Mouse (Mus musculus) CH12.LX (cell line): ENCODE results near the gene Csk. TPM values are rescaled to one million over a fixed set of nuclear protein-coding genes. Genes with fewer than 3 reads are reported as not detected.

Experiments
- DNase-seq: peaks from one replicate; pipeline ENCODE4 v3.0.0-alpha.2; 2013; ENCODE audit errors: extremely low read depth
- H3K27ac ChIP-seq: 2 replicates; pipeline ENCODE4 v1.5.1; 2012; ENCODE audit warnings: low read depth, mild to moderate bottlenecking, control low read depth, moderate library complexity; ENCODE audit not compliant: insufficient read depth
- H3K27me3 ChIP-seq: replicated peaks from 2 replicates; pipeline ENCODE3; 2012; ENCODE audit warnings: inconsistent platforms
- H3K36me3 ChIP-seq, 2 experiments: replicated peaks in 1 of 2; 2 replicates each; pipeline versions ENCODE3 to v1.6.1; 2012; ENCODE audit warnings: inconsistent platforms in 1 of 2, low read length in 1 of 2, mild to moderate bottlenecking in 1 of 2, mixed read lengths in 1 of 2, moderate library complexity in 1 of 2; ENCODE audit not compliant: control insufficient read depth in 1 of 2, insufficient read depth in 1 of 2
- H3K4me1 ChIP-seq, 2 experiments: 2 replicates each; pipeline ENCODE4 v1.6.1; 2012; ENCODE audit warnings: inconsistent platforms in 1 of 2, moderate library complexity in 1 of 2; ENCODE audit not compliant: insufficient read depth in 2 of 2, control insufficient read depth in 1 of 2
- H3K4me2 ChIP-seq: 2 replicates; pipeline ENCODE4 v1.6.1; 2012; ENCODE audit warnings: low read depth, mild to moderate bottlenecking, control low read depth; ENCODE audit not compliant: poor library complexity, insufficient read depth, severe bottlenecking
- H3K4me3 ChIP-seq, 3 experiments: fragments of 150-350 bp in 1 of 3; sonication (generic) in 1 of 3; replicated peaks in 1 of 3; 2 replicates each; pipeline versions ENCODE3 to v1.5.1; 2011 to 2012; ENCODE audit warnings: low read depth in 2 of 3, low read length in 2 of 3, mild to moderate bottlenecking in 2 of 3, moderate library complexity in 2 of 3, control low read depth in 1 of 3, improper control_type of control experiment in 1 of 3, inconsistent platforms in 1 of 3, mixed read lengths in 1 of 3; ENCODE audit not compliant: poor library complexity in 1 of 3
- H3K79me2 ChIP-seq: replicated peaks from 2 replicates; pipeline ENCODE4 v1.6.1; 2012; ENCODE audit warnings: mild to moderate bottlenecking, moderate library complexity; ENCODE audit not compliant: control insufficient read depth, poor library complexity, insufficient read depth, severe bottlenecking; ENCODE audit errors: extremely low read depth
- H3K9ac ChIP-seq: 2 replicates; pipeline ENCODE4 v1.6.1; 2012; ENCODE audit warnings: low read depth, mild to moderate bottlenecking, control low read depth, moderate library complexity; ENCODE audit not compliant: insufficient read depth
- H3K9me3 ChIP-seq: replicated peaks from 2 replicates; pipeline ENCODE3; 2012; ENCODE audit warnings: low read length, inconsistent platforms, mixed read lengths
- E2F4 ChIP-seq: IDR thresholded peaks from 2 replicates; pipeline ENCODE4 v1.6.1; 2011; ENCODE audit warnings: low read depth, low read length, improper control_type of control experiment; ENCODE audit not compliant: insufficient replicate concordance
- GABPA ChIP-seq: IDR thresholded peaks from 2 replicates; pipeline ENCODE4 v1.6.1; 2012; ENCODE audit warnings: low read depth, low read length, improper control_type of control experiment, inconsistent platforms; ENCODE audit not compliant: insufficient replicate concordance
- JUN ChIP-seq: IDR thresholded peaks from 2 replicates; pipeline ENCODE4 v1.6.1; 2011; ENCODE audit warnings: low read depth, mild to moderate bottlenecking, low read length, improper control_type of control experiment, moderate library complexity; ENCODE audit not compliant: insufficient read depth
- JUND ChIP-seq: conservative IDR thresholded peaks from 2 replicates; pipeline ENCODE4 v1.6.1; 2011; ENCODE audit warnings: low read depth, low read length, improper control_type of control experiment
- KAT2A ChIP-seq: IDR thresholded peaks from 2 replicates; pipeline ENCODE4 v1.6.1; 2012; ENCODE audit warnings: low read length, improper control_type of control experiment, inconsistent platforms; ENCODE audit not compliant: insufficient replicate concordance
- MAX ChIP-seq: IDR thresholded peaks from 2 replicates; pipeline ENCODE4 v1.6.1; 2011; ENCODE audit warnings: low read length, improper control_type of control experiment
- MYC ChIP-seq: IDR thresholded peaks from 2 replicates; pipeline ENCODE4 v1.6.1; 2011; ENCODE audit warnings: low read depth, mild to moderate bottlenecking, improper control_type of control experiment, low read length
- NELFE ChIP-seq: IDR thresholded peaks from 2 replicates; pipeline ENCODE4 v1.6.1; 2011; ENCODE audit warnings: low read depth, low read length, improper control_type of control experiment
- PAX5 ChIP-seq: IDR thresholded peaks from 2 replicates; pipeline ENCODE4 v1.6.1; 2012; ENCODE audit warnings: low read length, inconsistent platforms, mixed read lengths
- SIN3A ChIP-seq: IDR thresholded peaks from 2 replicates; pipeline ENCODE4 v1.6.1; 2012; ENCODE audit warnings: low read length, improper control_type of control experiment, inconsistent platforms
- TBP ChIP-seq: conservative IDR thresholded peaks from 2 replicates; pipeline ENCODE4 v1.6.1; 2011; ENCODE audit warnings: low read depth, low read length, improper control_type of control experiment
- UBTF ChIP-seq: IDR thresholded peaks from 2 replicates; pipeline ENCODE4 v1.6.1; 2012; ENCODE audit warnings: low read depth, mild to moderate bottlenecking, inconsistent platforms, low read length, improper control_type of control experiment, moderate library complexity
- USF1 ChIP-seq: IDR thresholded peaks from 2 replicates; pipeline ENCODE4 v1.6.1; 2014; ENCODE audit warnings: low read depth, mild to moderate bottlenecking, inconsistent platforms, low read length, improper control_type of control experiment
- USF2 ChIP-seq: conservative IDR thresholded peaks from 2 replicates; pipeline ENCODE4 v1.6.1; 2011; ENCODE audit warnings: low read depth, low read length, improper control_type of control experiment
- ZKSCAN1 ChIP-seq: IDR thresholded peaks from 2 replicates; pipeline ENCODE4 v1.6.1; 2012; ENCODE audit warnings: low read depth, inconsistent platforms, low read length, improper control_type of control experiment, borderline replicate concordance
- ZNF384 ChIP-seq: IDR thresholded peaks from 2 replicates; pipeline ENCODE4 v1.6.1; 2012; ENCODE audit warnings: low read depth, low read length, improper control_type of control experiment, inconsistent platforms
- dilution Hi-C: fragments of 300-500 bp; cut with MboI; formaldehyde crosslinking; loops from 2 replicates; pipeline ENCODE4 v1.14.3; 2020; ENCODE audit warnings: low sequenced_read_pairs; ENCODE audit not compliant: extremely low pct_unique_long_range_greater_than_20kb, extremely low pct_ligation_motif_present
- in situ Hi-C: fragments of 300-500 bp; cut with MboI; formaldehyde crosslinking; loops from 3 replicates; pipeline ENCODE4 v1.14.3; 2019; ENCODE audit warnings: low sequenced_read_pairs, low pct_ligation_motif_present, low pct_unique_long_range_greater_than_20kb, mixed read lengths
- polyA plus RNA-seq: library from polyadenylated mRNA; unstranded; fragments of >175 nt; gene quantifications from 2 replicates; pipeline ENCODE4 v1.2.1, GENCODE M21; 2012; ENCODE audit warnings: low read depth; ENCODE audit not compliant: insufficient read length
- total RNA-seq, 2 experiments: library from RNA; depleted of rRNA; stranded (reverse); fragments of 300-350 nt in 1 of 2; fragments of >200 nt in 1 of 2; gene quantifications; 2 replicates each; pipeline ENCODE4 v1.2.3; 2012 to 2014

Gene Csk
- total and polyA plus RNA-seq, 3 experiments, result 111 to 153 (median 111) TPM

- Histone ChIP-seq H3K4me3 (no peak within 1 kb of the TSS), H3K4me2 (no peak within 1 kb of the TSS), H3K36me3 (peaks cover 13 to 24% of the 10 kb centered on the region in 2 experiments), H3K9ac (no peak within 1 kb of the TSS), H3K27ac (no peak within 1 kb of the TSS), H3K27me3 (no peaks in the 10 kb centered on the region)
- DNase-seq, result no peak
- TF ChIP-seq ZNF384 (no peak), MYC (no peak), SIN3A (no peak)
- TF ChIP-seq, all 38 proteins: peak for 0
- Histone ChIP-seq H3K79me2 (no peaks in the 10 kb centered on the region), H3K9me3 (no peaks in the 10 kb centered on the region), H3K4me1 (peaks cover 0 to 6% of the 10 kb centered on the region in 2 experiments; a peak in 2 of 4 replicates)
- dilution Hi-C loops (no loop called here), in situ Hi-C loops (no loop called here)
These were observed 32.8 kb downstream of the Csk start, which contains the start of gene Lman1l for GRCm38 (mm10) chr9:57620674-57621073. TSS of gene Lman1l (minus strand) at chr9:57620774.

DNA sequence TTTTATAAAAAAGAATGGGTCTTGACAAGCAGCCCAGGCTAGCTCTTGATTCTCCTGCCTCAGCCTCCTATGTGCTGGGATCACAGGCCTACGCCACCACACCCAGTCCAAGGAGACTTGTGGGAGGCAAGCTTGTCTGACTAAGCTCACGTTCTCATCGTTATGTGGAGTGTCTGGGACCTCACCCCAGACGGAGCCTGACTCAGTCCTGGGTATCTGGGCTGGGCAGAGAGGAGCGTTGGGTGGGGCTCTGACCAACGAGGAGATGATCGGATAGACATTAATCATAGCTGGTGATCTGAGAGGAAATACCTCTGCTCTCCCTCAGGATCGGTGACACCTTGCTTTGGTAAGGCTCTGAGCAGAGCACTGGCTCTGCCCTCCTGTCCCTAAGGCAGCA lies 34.6 kb downstream of the Csk start:
- Histone ChIP-seq H3K9ac (no peak overlapping the region), H3K4me3 (no peak overlapping the region), H3K36me3 (peaks cover 0 to 6% of the 10 kb centered on the region in 2 experiments), H3K27ac (no peak overlapping the region), H3K79me2 (no peaks in the 10 kb centered on the region), H3K9me3 (no peaks in the 10 kb centered on the region), H3K4me2 (no peak overlapping the region), H3K27me3 (peaks cover under 1% of the 10 kb centered on the region), H3K4me1 (peaks cover 0 to 6% of the 10 kb centered on the region in 2 experiments; a peak in 2 of 4 replicates)
- TF ChIP-seq JUN (no peak), ZKSCAN1 (no peak), E2F4 (no peak)
- dilution Hi-C loops (no loop called here), in situ Hi-C loops (loop anchor here (5.0 kb wide), 1 partner anchor 33 kb away; the partner anchor contains the start of gene Csk)
- no peak for DNase-seq

DNA sequence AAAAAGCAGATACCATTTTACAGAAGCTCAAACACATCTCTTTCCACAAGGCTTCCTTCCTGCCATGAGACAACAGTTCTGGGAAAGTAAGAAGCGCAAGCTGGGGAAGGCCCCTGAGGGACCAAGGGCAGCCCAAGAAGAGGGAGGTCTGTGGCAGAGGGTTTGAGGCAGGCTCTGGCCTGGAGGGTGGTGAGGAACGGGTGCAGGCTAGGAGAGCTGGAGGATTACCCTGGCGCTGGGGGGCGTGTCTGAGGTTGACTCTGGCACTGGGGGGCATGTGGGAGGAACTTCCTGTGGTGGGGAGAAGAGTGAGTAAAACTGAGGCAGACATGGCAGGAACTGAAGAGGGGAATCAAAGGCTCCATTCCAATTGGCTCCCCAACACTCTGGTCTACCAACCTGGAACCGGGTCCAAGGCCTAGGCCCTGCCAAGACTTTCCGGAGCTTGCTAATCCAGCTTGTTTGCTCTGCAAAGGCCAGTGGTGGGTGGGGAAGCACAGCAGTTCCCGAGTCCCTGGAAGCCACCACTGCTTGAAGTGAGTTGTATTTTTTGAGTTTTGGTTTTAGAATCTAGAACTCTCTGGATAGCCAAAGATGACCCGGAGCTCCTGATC lies 35.8 kb downstream of the Csk start:
- DNase-seq, result no peak
- dilution Hi-C loops, result no loop called here
- peaks cover 0 to 6% of the 10 kb centered on the region in 2 experiments; a peak in 2 of 4 replicates for H3K4me1 ChIP-seq

More for the DNA sequence above, 35.8 kb downstream of the Csk start:
- Histone ChIP-seq H3K36me3 (no peaks in the 10 kb centered on the region), H3K9me3 (no peaks in the 10 kb centered on the region), H3K79me2 (no peaks in the 10 kb centered on the region), H3K9ac (no peak overlapping the region), H3K4me2 (no peak overlapping the region), H3K27ac (no peak overlapping the region), H3K4me3 (no peak overlapping the region), H3K27me3 (peaks cover 4% of the 10 kb centered on the region)
- TF ChIP-seq E2F4 (no peak), JUN (no peak), PAX5 (no peak), USF1 (no peak), JUND (no peak), KAT2A (no peak), TBP (no peak), NELFE (no peak), USF2 (no peak), UBTF (no peak), MAX (no peak), GABPA (no peak), ZNF384 (no peak)
- in situ Hi-C loops, result loop anchor here (5.0 kb wide), 1 partner anchor 35 kb away; the partner anchor contains the start of gene Csk
